8 mouse cellular contexts compared by ENCODE assay signal in the genomic region with DNA sequence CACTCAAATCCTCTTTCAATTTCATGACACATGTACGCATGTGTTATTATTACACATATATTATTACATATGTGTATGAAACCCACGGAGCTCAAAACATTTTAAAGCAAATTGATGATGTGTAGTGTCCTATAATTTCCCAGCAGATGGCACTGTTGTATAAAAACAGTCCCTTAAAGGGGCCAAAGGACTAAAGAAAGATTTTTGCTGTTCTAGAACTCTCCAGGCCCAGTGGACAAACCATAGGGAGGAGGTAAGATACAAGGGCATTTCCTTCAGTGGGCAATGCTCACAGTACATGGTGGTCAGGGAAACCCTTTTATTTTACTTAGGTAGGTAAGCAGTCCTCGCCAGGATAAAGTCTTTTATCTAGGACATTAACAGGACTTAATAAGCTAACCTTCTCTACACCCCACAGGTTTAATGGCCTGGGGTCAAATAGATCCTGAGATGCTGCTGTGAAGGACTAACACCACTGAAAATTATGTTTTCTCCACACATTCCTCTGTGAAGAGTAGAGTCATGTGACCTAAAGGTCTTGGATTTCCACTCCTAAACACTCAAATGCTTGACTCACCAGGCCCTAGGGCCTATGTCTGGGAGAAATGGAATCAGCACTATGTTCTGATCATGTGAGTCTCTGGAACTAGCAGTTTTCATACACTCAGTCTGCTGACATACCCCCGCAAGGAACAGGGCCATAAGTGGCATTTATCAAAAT. TPM values are rescaled to one million over a fixed set of nuclear protein-coding genes. Genes with fewer than 3 reads are reported as not detected.
DNase-seq lines count a peak whose midpoint lies in the region; ATAC-seq lines count a peak whose summit lies in the region.

No protein-coding gene starts in this region.

- no peak overlapping the region for H3K27ac ChIP-seq in forebrain, embryonic 13.5 days

- H3K9me3 ChIP-seq in forebrain, embryonic 13.5 days (replicated peaks), result no peaks in the 10 kb centered on the region

- DNase-seq in kidney, adult 18-20 months, result peak; percentile 21
- no peak for DNase-seq in kidney, postnatal 4 days
- DNase-seq in ES-CJ7 (ENCODE audit: low read depth, low spot score), result peak; percentile 17
- no peak for DNase-seq in right cerebral cortex, postnatal 10 days (ENCODE audit: low spot score in 2 of 2)
- no peak for DNase-seq in spleen, postnatal 10 days (ENCODE audit: low spot score in 2 of 2)
- DNase-seq in spleen, adult 18-20 months, result no peak

- peak; percentile 66 for ATAC-seq in forebrain, embryonic 13.5 days
- ATAC-seq in megakaryocyte, adult 5-6 weeks (ENCODE audit: poor library complexity, severe bottlenecking), result peak; percentile 76

- H3K27me3 ChIP-seq in forebrain, embryonic 13.5 days, result peaks cover 32% of the 10 kb centered on the region

- 55% methylated on average over 4 of the region's 4 CpGs for WGBS in forebrain, embryonic 13.5 days

- H3K4me2 ChIP-seq in forebrain, embryonic 13.5 days, result no peak overlapping the region

- no peaks in the 10 kb centered on the region for H3K4me1 ChIP-seq in forebrain, embryonic 13.5 days

- no peak overlapping the region for H3K9ac ChIP-seq in forebrain, embryonic 13.5 days

- H3K36me3 ChIP-seq in forebrain, embryonic 13.5 days (ENCODE audit: poor library complexity, severe bottlenecking), result no peaks in the 10 kb centered on the region

- no peak overlapping the region for H3K4me3 ChIP-seq in forebrain, embryonic 13.5 days

RNA-seq across cellular contexts. Expression of a gene that starts 16.2 kb away (rescaled TPM):
- 20.4 and 27.0 TPM in 2 replicates for polyA plus RNA-seq in forebrain, embryonic 13.5 days (2015; fragmentation: Nextera tagmentation; extraction: Ambion mirVana)
- total RNA-seq in megakaryocyte, adult 5-6 weeks (2015), result 17.7 and 22.1 TPM in 2 replicates
- total RNA-seq in megakaryocyte, adult 5-6 weeks (2017), result 41.9 and 50.9 TPM in 2 replicates

Comparison
In these comparisons a context has a peak if more than half of its experiments do, and no peak if none do; other contexts are left out.
1. DNase-seq: peak in kidney, adult 18-20 months (single experiment) and ES-CJ7 (single experiment); none in kidney, postnatal 4 days (0 of 2), right cerebral cortex, postnatal 10 days (0 of 2), spleen, postnatal 10 days (0 of 2) and spleen, adult 18-20 months (0 of 2).